Mouse (Mus musculus) G1E (cell line): ENCODE measurements around the gene Bst2. TPM values are rescaled to one million over a fixed set of nuclear protein-coding genes. Genes with fewer than 3 reads are reported as not detected.

ENCODE experiments used
- ATAC-seq: 2 replicates; pipeline ENCODE4 v1.8.0; 2016; ENCODE audit warnings: mild to moderate bottlenecking; ENCODE audit not compliant: insufficient number of reproducible peaks, poor library complexity, low FRiP score, severe bottlenecking; ENCODE audit errors: extremely low read depth
- DNase-seq: peaks from one replicate; pipeline ENCODE4 v3.0.0; 2012; ENCODE audit warnings: low spot score
- H3K27me3 ChIP-seq: 2 replicates; pipeline ENCODE4 v1.6.1; 2012; ENCODE audit warnings: mild to moderate bottlenecking, low read length, inconsistent platforms; ENCODE audit not compliant: insufficient read depth
- H3K36me3 ChIP-seq: replicated peaks from 2 replicates; pipeline ENCODE3; 2012; ENCODE audit warnings: mild to moderate bottlenecking, inconsistent platforms
- H3K4me1 ChIP-seq: 2 replicates; pipeline ENCODE4 v1.6.1; 2012; ENCODE audit warnings: low read depth, low read length, inconsistent platforms, mixed read lengths; ENCODE audit not compliant: insufficient read depth
- H3K4me3 ChIP-seq: 2 replicates; pipeline ENCODE4 v1.5.1; 2012; ENCODE audit warnings: low read depth, mild to moderate bottlenecking, inconsistent platforms, low read length, moderate library complexity, mixed read lengths
- H3K9me3 ChIP-seq: replicated peaks from 2 replicates; pipeline ENCODE4 v1.6.1; 2012; ENCODE audit warnings: inconsistent platforms
- CTCF ChIP-seq: IDR thresholded peaks from 2 replicates; pipeline ENCODE4 v1.5.1; 2012; ENCODE audit warnings: low read depth, low read length, inconsistent platforms, mixed read lengths
- GATA1 ChIP-seq: IDR thresholded peaks from 2 replicates; pipeline ENCODE4 v1.6.1; 2012; ENCODE audit warnings: borderline replicate concordance, low read length, inconsistent platforms, mixed read lengths
- GATA2 ChIP-seq: IDR thresholded peaks from 2 replicates; pipeline ENCODE4 v1.6.1; 2012; ENCODE audit warnings: low read depth, low read length, inconsistent platforms, borderline replicate concordance
- POLR2AphosphoS5 ChIP-seq: IDR thresholded peaks from 2 replicates; pipeline ENCODE4 v1.6.1; 2012; ENCODE audit warnings: low read depth, low read length, inconsistent platforms; ENCODE audit not compliant: insufficient replicate concordance
- TAL1 ChIP-seq: conservative IDR thresholded peaks from 2 replicates; pipeline ENCODE4 v1.6.1; 2012; ENCODE audit warnings: low read depth, low read length, inconsistent platforms, mixed read lengths
- polyA plus RNA-seq: library from polyadenylated mRNA; stranded (reverse); fragments of >175 nt; gene quantifications from 2 replicates; pipeline ENCODE4 v1.2.3, GENCODE M21; 2012
- total RNA-seq, 2 experiments: library from RNA; stranded (forward) in 1 of 2; stranded (reverse) in 1 of 2; fragments of 200-1000 nt in 1 of 2; fragments of >200 nt in 1 of 2; fragmentation: Nextera tagmentation in 1 of 2; gene quantifications; 2 replicates each; pipeline ENCODE4 v1.2.3; 2014 to 2017

Gene Bst2
- total and polyA plus RNA-seq, 3 experiments, result 7.6 to 44.0 (median 8.0) TPM

GRCm38 (mm10) chr8:71513018-71513754 is 24.1 kb downstream of the Bst2 start:
- no peak for TF ChIP-seq GATA1
- TF ChIP-seq CTCF, result no peak
- TF ChIP-seq GATA2, result no peak
- no peak for TF ChIP-seq TAL1
- no peak for TF ChIP-seq POLR2AphosphoS5
- Histone ChIP-seq H3K4me3 (no peak overlapping the region), H3K4me1 (peaks cover 17% of the 10 kb centered on the region), H3K9me3 (no peaks in the 10 kb centered on the region), H3K27me3 (peaks cover 44% of the 10 kb centered on the region), H3K36me3 (no peaks in the 10 kb centered on the region)
- no peak for ATAC-seq
- no peak for DNase-seq

GRCm38 (mm10) chr8:71511644-71512043 is 25.6 kb downstream of the Bst2 start, which contains the start of gene Plvap:
Gene Plvap, minus strand, starts transcription at chr8:71511752.
- peaks cover 17% of the 10 kb centered on the region for H3K4me1 ChIP-seq
- no peaks in the 10 kb centered on the region for H3K9me3 ChIP-seq
- H3K27me3 ChIP-seq, result peaks cover 51% of the 10 kb centered on the region
- no peak within 1 kb of the TSS; the same call in 1 of the 2 replicates for H3K4me3 ChIP-seq
- ATAC-seq (peak; percentile 15; the same call in 1 of the 2 replicates), DNase-seq (no peak)
- TF ChIP-seq GATA1, result no peak
- no peaks in the 10 kb centered on the region for H3K36me3 ChIP-seq

- ATAC-seq, result no peak
- Histone ChIP-seq H3K27me3 (peaks cover 60% of the 10 kb centered on the region), H3K4me1 (peaks cover 17% of the 10 kb centered on the region), H3K36me3 (no peaks in the 10 kb centered on the region), H3K9me3 (no peaks in the 10 kb centered on the region), H3K4me3 (no peak overlapping the region)
- no peak for DNase-seq
- TF ChIP-seq TAL1 (no peak), POLR2AphosphoS5 (no peak), CTCF (no peak), GATA2 (no peak), GATA1 (no peak)
Observed at GRCm38 (mm10) chr8:71509316-71509715, 27.9 kb downstream of the Bst2 start.

GRCm38 (mm10) chr8:71507589-71508104 is 29.6 kb downstream of the Bst2 start:
- ATAC-seq (no peak), DNase-seq (no peak)
- H3K27me3 ChIP-seq, result peaks cover 53% of the 10 kb centered on the region
- no peak for TF ChIP-seq TAL1
- no peak for TF ChIP-seq GATA2
- TF ChIP-seq GATA1, result no peak
- TF ChIP-seq POLR2AphosphoS5, result no peak
- no peak for TF ChIP-seq CTCF
- H3K36me3 ChIP-seq, result no peaks in the 10 kb centered on the region
- H3K4me3 ChIP-seq, result 0 out of 2 replicates have a peak overlapping the region, but pooled peaks have one; percentile 30
- no peaks in the 10 kb centered on the region for H3K9me3 ChIP-seq
- peaks cover 13% of the 10 kb centered on the region for H3K4me1 ChIP-seq

- Histone ChIP-seq H3K4me3 (no peak overlapping the region), H3K9me3 (no peaks in the 10 kb centered on the region), H3K27me3 (peaks cover 42% of the 10 kb centered on the region), H3K36me3 (no peaks in the 10 kb centered on the region), H3K4me1 (no peaks in the 10 kb centered on the region; the same call in 1 of the 2 replicates)
- TF ChIP-seq POLR2AphosphoS5 (no peak), GATA1 (no peak), GATA2 (no peak), TAL1 (no peak), CTCF (no peak)
- no peak for DNase-seq
- ATAC-seq, result no peak
Observed at GRCm38 (mm10) chr8:71505979-71506378, 31.3 kb downstream of the Bst2 start.

GRCm38 (mm10) chr8:71505326-71505725 is 31.9 kb downstream of the Bst2 start:
- peaks cover 39% of the 10 kb centered on the region for H3K27me3 ChIP-seq
- DNase-seq (no peak), ATAC-seq (no peak)
- no peak overlapping the region for H3K4me3 ChIP-seq
- no peaks in the 10 kb centered on the region for H3K9me3 ChIP-seq
- no peak for TF ChIP-seq GATA2
- TF ChIP-seq TAL1, result no peak
- no peak for TF ChIP-seq POLR2AphosphoS5
- no peak for TF ChIP-seq GATA1
- TF ChIP-seq CTCF, result no peak
- H3K36me3 ChIP-seq, result no peaks in the 10 kb centered on the region
- no peaks in the 10 kb centered on the region; the same call in 1 of the 2 replicates for H3K4me1 ChIP-seq
